Mouse (Mus musculus): Measurements from ENCODE around the gene Hist1h1a.

GRCm38 (mm10) chr13:23755000-23755399, 8.5 kb upstream of the Hist1h1a start:
- TF ChIP-seq CTCF (conservative IDR thresholded peaks at IDR 0.05; ENCODE audit: insufficient read depth, insufficient read length, low read depth, low read length) (no peak), POLR2A (IDR thresholded peaks at IDR 0.05; ENCODE audit: low read depth, low read length) (no peak)

Measured in kidney, adult 2 months (tissue).